Mouse (Mus musculus): ENCODE data around the gene Fam47e. TPM values are rescaled to one million over a fixed set of nuclear protein-coding genes. Genes with fewer than 3 reads are reported as not detected.
A peak's percentile ranks its signal among the peaks of the same experiment; 100 is the strongest.

The Fam47e gene
- total and polyA plus RNA-seq, 3 experiments = not detected

DNA sequence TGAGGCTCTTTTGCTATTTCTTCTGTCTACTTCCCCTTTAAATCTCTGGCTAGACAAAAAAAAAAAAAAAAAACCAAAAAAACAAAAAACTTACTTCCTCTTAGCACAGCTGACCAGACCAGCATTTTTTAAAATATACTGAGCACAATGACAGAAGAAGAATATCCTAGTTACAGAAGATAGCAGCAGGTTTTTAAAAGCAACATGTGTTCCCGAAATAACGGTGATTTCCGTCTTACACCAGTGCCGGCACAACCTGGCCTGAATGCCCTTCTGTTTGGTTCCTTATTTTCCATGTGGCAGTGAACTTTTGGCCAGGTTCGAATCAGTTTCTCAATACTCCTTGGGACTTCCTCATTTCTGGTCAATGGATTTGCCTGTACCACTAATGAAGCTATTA lies 46.0 kb upstream of the Fam47e start:
- Histone ChIP-seq H3K9me3 (replicated peaks; ENCODE audit: low read length) (peaks cover 6% of the 10 kb centered on the region), H3K9ac (ENCODE audit: insufficient read depth, low read depth) (no peak overlapping the region), H3K27me3 (replicated peaks) (no peaks in the 10 kb centered on the region), H3K27ac (ENCODE audit: insufficient read depth, low read depth) (no peak overlapping the region), H3K4me1 (ENCODE audit: control insufficient read depth in 1 of 2, insufficient read depth in 2 of 2) (peaks cover 9 to 31% of the 10 kb centered on the region in 2 experiments), H3K4me2 (ENCODE audit: insufficient read depth, low read depth, poor library complexity, severe bottlenecking) (no peak overlapping the region), H3K4me3 (replicated peaks in 1 of 3; ENCODE audit: low read depth in 2 of 3, low read length in 2 of 3, poor library complexity in 1 of 3) (no peak overlapping the region), H3K79me2 (replicated peaks; ENCODE audit: control insufficient read depth, extremely low read depth, insufficient read depth, poor library complexity, severe bottlenecking) (no peaks in the 10 kb centered on the region), H3K36me3 (replicated peaks in 1 of 2; ENCODE audit: control insufficient read depth in 1 of 2, insufficient read depth in 1 of 2, low read length in 1 of 2) (no peaks in the 10 kb centered on the region)
- TF ChIP-seq CTCF (conservative IDR thresholded peaks at IDR 0.05 in 1 of 2, IDR thresholded peaks at IDR 0.05 in 1 of 2; ENCODE audit: low read depth in 2 of 2, low read length in 2 of 2) (no peak), ZNF384 (IDR thresholded peaks at IDR 0.05; ENCODE audit: low read depth, low read length) (peak; percentile 96), SIN3A (IDR thresholded peaks at IDR 0.05; ENCODE audit: low read length) (0 out of 2 replicates have a peak, but pooled peaks have one; percentile 44)
- peak; percentile 31 for DNase-seq (ENCODE audit: extremely low read depth)
- in situ Hi-C loops (cut with MboI; ENCODE audit: low pct_ligation_motif_present, low pct_unique_long_range_greater_than_20kb, low sequenced_read_pairs) = loop anchor here (5.0 to 10.0 kb wide), 2 partner anchors 47 to 64 kb away; no protein-coding TSS in a partner anchor
- dilution Hi-C loops (cut with MboI; ENCODE audit: extremely low pct_ligation_motif_present, extremely low pct_unique_long_range_greater_than_20kb, low sequenced_read_pairs) = no loop called here

- H3K27me3 ChIP-seq (replicated peaks) = no peaks in the 10 kb centered on the region
- peak; percentile 23 for DNase-seq (ENCODE audit: extremely low read depth)
- peaks cover 6% of the 10 kb centered on the region for H3K9me3 ChIP-seq (replicated peaks; ENCODE audit: low read length)
- TF ChIP-seq ZC3H11A (IDR thresholded peaks at IDR 0.05; ENCODE audit: low read depth, low read length) (no peak), MAFK (IDR thresholded peaks at IDR 0.05; ENCODE audit: insufficient replicate concordance, low read length) (no peak), ZMIZ1 (IDR thresholded peaks at IDR 0.05; ENCODE audit: low read depth, low read length) (no peak), RCOR1 (conservative IDR thresholded peaks at IDR 0.05; ENCODE audit: low read depth, low read length) (no peak), USF1 (IDR thresholded peaks at IDR 0.05; ENCODE audit: low read depth, low read length) (no peak), PAX5 (IDR thresholded peaks at IDR 0.05; ENCODE audit: low read length) (no peak), NRF1 (IDR thresholded peaks at IDR 0.05; ENCODE audit: low read depth, low read length) (no peak), BHLHE40 (IDR thresholded peaks at IDR 0.05; ENCODE audit: low read depth, low read length) (no peak), UBTF (IDR thresholded peaks at IDR 0.05; ENCODE audit: low read depth, low read length) (no peak), POLR2AphosphoS2 (IDR thresholded peaks at IDR 0.05; ENCODE audit: low read depth, low read length) (no peak)
- no peak overlapping the region for H3K9ac ChIP-seq (ENCODE audit: insufficient read depth, low read depth)
- peaks cover 9 to 19% of the 10 kb centered on the region in 2 experiments for H3K4me1 ChIP-seq (ENCODE audit: control insufficient read depth in 1 of 2, insufficient read depth in 2 of 2)
- H3K27ac ChIP-seq (ENCODE audit: insufficient read depth, low read depth) = no peak overlapping the region
- in situ Hi-C loops (cut with MboI; ENCODE audit: low pct_ligation_motif_present, low pct_unique_long_range_greater_than_20kb, low sequenced_read_pairs) = no loop called here
- H3K4me3 ChIP-seq (replicated peaks in 1 of 3; ENCODE audit: low read depth in 2 of 3, low read length in 2 of 3, poor library complexity in 1 of 3) = no peak overlapping the region
- H3K79me2 ChIP-seq (replicated peaks; ENCODE audit: control insufficient read depth, extremely low read depth, insufficient read depth, poor library complexity, severe bottlenecking) = no peaks in the 10 kb centered on the region
- dilution Hi-C loops (cut with MboI; ENCODE audit: extremely low pct_ligation_motif_present, extremely low pct_unique_long_range_greater_than_20kb, low sequenced_read_pairs) = no loop called here
- H3K4me2 ChIP-seq (ENCODE audit: insufficient read depth, low read depth, poor library complexity, severe bottlenecking) = no peak overlapping the region
- H3K36me3 ChIP-seq (replicated peaks in 1 of 2; ENCODE audit: control insufficient read depth in 1 of 2, insufficient read depth in 1 of 2, low read length in 1 of 2) = no peaks in the 10 kb centered on the region
Observed at GRCm38 (mm10) chr5:92511256-92511655, 43.6 kb upstream of the Fam47e start.

DNA sequence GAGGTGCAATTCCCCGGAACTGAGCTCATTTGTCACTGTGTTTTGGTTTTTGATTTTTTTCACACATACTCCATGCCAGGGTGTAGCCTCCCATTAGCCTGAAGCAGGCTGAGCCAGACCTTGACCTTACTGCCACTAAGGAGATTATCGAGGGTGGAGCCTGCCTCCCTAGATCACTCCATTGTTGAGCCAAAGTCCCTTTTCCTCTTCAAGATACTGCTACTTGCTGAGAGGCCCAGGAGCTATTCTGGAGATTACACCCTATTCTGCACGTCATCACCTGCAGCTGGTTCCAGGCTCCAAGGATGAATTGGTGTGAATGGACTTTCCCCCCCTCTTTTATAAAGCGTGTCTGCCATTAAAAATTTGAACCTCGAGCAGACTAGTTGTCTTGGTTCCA lies 42.8 kb upstream of the Fam47e start:
- dilution Hi-C loops (cut with MboI; ENCODE audit: extremely low pct_ligation_motif_present, extremely low pct_unique_long_range_greater_than_20kb, low sequenced_read_pairs) = no loop called here
- H3K4me2 ChIP-seq (ENCODE audit: insufficient read depth, low read depth, poor library complexity, severe bottlenecking) = no peak overlapping the region
- no peaks in the 10 kb centered on the region for H3K79me2 ChIP-seq (replicated peaks; ENCODE audit: control insufficient read depth, extremely low read depth, insufficient read depth, poor library complexity, severe bottlenecking)
- H3K27ac ChIP-seq (ENCODE audit: insufficient read depth, low read depth) = no peak overlapping the region
- H3K4me1 ChIP-seq (ENCODE audit: control insufficient read depth in 1 of 2, insufficient read depth in 2 of 2) = peaks cover 9 to 18% of the 10 kb centered on the region in 2 experiments
- H3K4me3 ChIP-seq (replicated peaks in 1 of 3; ENCODE audit: low read depth in 2 of 3, low read length in 2 of 3, poor library complexity in 1 of 3) = no peak overlapping the region
- peaks cover 6% of the 10 kb centered on the region for H3K9me3 ChIP-seq (replicated peaks; ENCODE audit: low read length)
- H3K27me3 ChIP-seq (replicated peaks) = no peaks in the 10 kb centered on the region
- DNase-seq (ENCODE audit: extremely low read depth) = no peak
- in situ Hi-C loops (cut with MboI; ENCODE audit: low pct_ligation_motif_present, low pct_unique_long_range_greater_than_20kb, low sequenced_read_pairs) = no loop called here
- no peak overlapping the region for H3K9ac ChIP-seq (ENCODE audit: insufficient read depth, low read depth)
- no peak for TF ChIP-seq NELFE (IDR thresholded peaks at IDR 0.05; ENCODE audit: low read depth, low read length)
- no peak for TF ChIP-seq MAZ (IDR thresholded peaks at IDR 0.05; ENCODE audit: low read depth, low read length)
- no peak for TF ChIP-seq E2F4 (IDR thresholded peaks at IDR 0.05; ENCODE audit: insufficient replicate concordance, low read depth, low read length)
- TF ChIP-seq ELF1 (IDR thresholded peaks at IDR 0.05; ENCODE audit: low read depth, low read length) = no peak
- TF ChIP-seq CHD1 (IDR thresholded peaks at IDR 0.05; ENCODE audit: low read depth, low read length) = no peak
- no peak for TF ChIP-seq USF2 (conservative IDR thresholded peaks at IDR 0.05; ENCODE audit: low read depth, low read length)
- TF ChIP-seq MAFK (IDR thresholded peaks at IDR 0.05; ENCODE audit: insufficient replicate concordance, low read length) = no peak
- TF ChIP-seq KAT2A (IDR thresholded peaks at IDR 0.05; ENCODE audit: insufficient replicate concordance, low read length) = no peak
- no peak for TF ChIP-seq MEF2A (IDR thresholded peaks at IDR 0.05; ENCODE audit: borderline replicate concordance, low read depth, low read length)
- TF ChIP-seq JUND (conservative IDR thresholded peaks at IDR 0.05; ENCODE audit: low read depth, low read length) = no peak
- no peak for TF ChIP-seq HCFC1 (IDR thresholded peaks at IDR 0.05; ENCODE audit: low read depth, low read length)
- no peak for TF ChIP-seq UBTF (IDR thresholded peaks at IDR 0.05; ENCODE audit: low read depth, low read length)
- no peaks in the 10 kb centered on the region for H3K36me3 ChIP-seq (replicated peaks in 1 of 2; ENCODE audit: control insufficient read depth in 1 of 2, insufficient read depth in 1 of 2, low read length in 1 of 2)
